Mouse (Mus musculus) liver, embryonic 14.5 days (tissue): ENCODE measurements around the gene Syt1. TPM values are rescaled to one million over a fixed set of nuclear protein-coding genes. Genes with fewer than 3 reads are reported as not detected.

Source experiments
- ATAC-seq: fragments of 200-750 bp; cut with Nextera tagmentation; 2 replicates; pipeline ENCODE4 v1.8.0; 2017; ENCODE audit warnings: moderate number of reproducible peaks, mild to moderate bottlenecking, moderate library complexity; ENCODE audit not compliant: insufficient read depth
- DNase-seq, 3 experiments: peaks; one replicate each; pipeline ENCODE4 v3.0.0-alpha.2; 2012 to 2013; ENCODE audit warnings: low read depth in 3 of 3, low spot score in 3 of 3
- H3K27ac ChIP-seq: fragments of 300-500 bp; sonication (generic); 2 replicates; pipeline ENCODE4 v1.5.1; 2014; ENCODE audit warnings: moderate library complexity, mild to moderate bottlenecking, control low read depth, inconsistent platforms
- H3K27me3 ChIP-seq: fragments of 300-500 bp; sonication (generic); 2 replicates; pipeline ENCODE4 v1.6.1; 2014; ENCODE audit warnings: mild to moderate bottlenecking, low read length, moderate library complexity; ENCODE audit not compliant: control insufficient read depth, insufficient read depth
- H3K36me3 ChIP-seq: fragments of 300-500 bp; sonication (generic); replicated peaks from 2 replicates; pipeline ENCODE4 v1.6.1; 2014; ENCODE audit warnings: low read depth; ENCODE audit not compliant: control insufficient read depth, insufficient read depth
- H3K4me1 ChIP-seq, 2 experiments: fragments of 200-500 bp in 1 of 2; fragments of 300-500 bp in 1 of 2; sonication (generic) in 1 of 2; replicated peaks; 2 replicates each; pipeline ENCODE4 v1.6.1; 2012 to 2014; ENCODE audit warnings: antibody characterized with exemption in 1 of 2, inconsistent platforms in 1 of 2, low read length in 1 of 2; ENCODE audit not compliant: control insufficient read depth in 2 of 2, insufficient read depth in 2 of 2
- H3K4me2 ChIP-seq: fragments of 300-500 bp; sonication (generic); 2 replicates; pipeline ENCODE4 v1.6.1; 2014; ENCODE audit warnings: low read depth, mild to moderate bottlenecking, control low read depth, moderate library complexity
- H3K4me3 ChIP-seq, 2 experiments: fragments of 200-500 bp in 1 of 2; fragments of 300-500 bp in 1 of 2; sonication (generic) in 1 of 2; 2 replicates each; pipeline ENCODE4 v1.5.1; 2012 to 2014; ENCODE audit warnings: low read depth in 2 of 2, low read length in 2 of 2, mild to moderate bottlenecking in 2 of 2, control low read depth in 1 of 2, inconsistent platforms in 1 of 2, moderate library complexity in 1 of 2; ENCODE audit not compliant: insufficient read depth in 1 of 2
- H3K9ac ChIP-seq: fragments of 300-500 bp; sonication (generic); replicated peaks from 2 replicates; pipeline ENCODE4 v1.6.1; 2014; ENCODE audit warnings: mild to moderate bottlenecking, control low read depth, moderate library complexity
- H3K9me3 ChIP-seq: fragments of 300-500 bp; sonication (generic); 2 replicates; pipeline ENCODE4 v1.6.1; 2016; ENCODE audit warnings: low read length, mixed read lengths; ENCODE audit not compliant: control insufficient read depth
- CTCF ChIP-seq: IDR thresholded peaks from 2 replicates; pipeline ENCODE4 v1.5.1; 2016; ENCODE audit warnings: antibody characterized with exemption, low read depth, control low read depth
- EP300 ChIP-seq: IDR thresholded peaks from 2 replicates; pipeline ENCODE4 v1.6.1; 2016; ENCODE audit warnings: antibody characterized with exemption, low read depth
- WGBS: fragments of 180-500 bp; shearing (Covaris S2); extraction: QIAGEN DNeasy Blood & Tissue Kit; methylation state at CpG from one replicate; pipeline ENCODE4 v1.1.7; 2014; ENCODE audit not compliant: insufficient replicate concordance; 5-methylcytosine and 5-hydroxymethylcytosine counted together
- polyA plus RNA-seq, 2 experiments: library from polyadenylated mRNA; depleted of rRNA in 1 of 2; stranded (reverse) in 1 of 2; unstranded in 1 of 2; fragments of >200 nt; fragmentation: Nextera tagmentation in 1 of 2; extraction: Ambion mirVana in 1 of 2; gene quantifications; 2 replicates each; pipeline versions ENCODE4 v1.2.1 to v1.2.3; 2012 to 2014

Syt1 gene
- polyA plus RNA-seq, 2 experiments = 0.02 to 0.04 TPM

DNA sequence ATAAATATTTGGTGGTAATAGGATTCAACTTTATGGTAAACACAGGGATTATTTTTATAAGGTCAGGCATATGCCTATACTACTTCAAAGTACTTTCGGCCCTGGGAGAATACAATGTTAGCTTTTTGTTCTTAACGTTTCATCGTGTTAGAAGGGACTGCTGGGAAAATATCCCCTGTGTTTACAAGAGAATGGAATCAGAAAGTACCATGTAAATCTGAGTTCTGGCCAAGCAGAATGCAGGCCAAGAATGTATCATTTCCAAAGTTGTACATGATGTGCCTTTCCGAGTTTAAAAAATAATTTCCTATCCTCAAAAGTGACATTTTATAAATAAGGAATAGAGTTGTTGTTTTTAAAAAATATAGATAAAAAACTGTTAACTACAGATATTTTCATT lies 121.7 kb downstream of the Syt1 start:
- H3K27ac ChIP-seq = no peak overlapping the region
- no peak overlapping the region for H3K4me3 ChIP-seq
- no peak overlapping the region for H3K4me2 ChIP-seq
- H3K4me1 ChIP-seq = no peaks in the 10 kb centered on the region
- 74% methylated on average over 4 of the region's 4 CpGs for WGBS
- DNase-seq (no peak), ATAC-seq (no peak)
- H3K36me3 ChIP-seq = no peaks in the 10 kb centered on the region
- no peaks in the 10 kb centered on the region for H3K9me3 ChIP-seq
- TF ChIP-seq CTCF (no peak), EP300 (no peak)
- H3K9ac ChIP-seq = no peak overlapping the region
- H3K27me3 ChIP-seq = no peaks in the 10 kb centered on the region

DNA sequence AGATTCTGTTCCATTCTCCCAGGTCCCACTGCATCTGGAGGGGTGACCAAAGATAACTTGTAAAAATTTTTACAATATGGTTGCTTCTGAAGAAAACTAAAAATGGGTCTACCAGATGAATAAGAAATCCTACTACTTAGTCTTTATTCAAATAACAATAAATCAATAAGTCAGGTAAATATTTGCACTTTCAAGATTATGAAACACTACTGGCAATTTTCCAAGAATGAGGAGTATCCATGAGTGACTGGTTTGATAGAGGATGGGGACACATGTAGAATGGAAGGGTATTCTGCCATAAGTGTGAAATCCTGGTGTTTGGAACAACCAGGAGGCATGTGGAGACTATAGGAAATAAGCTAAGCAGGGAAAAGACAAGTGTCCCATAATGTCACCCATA lies 124.0 kb downstream of the Syt1 start:
- Histone ChIP-seq H3K36me3 (no peaks in the 10 kb centered on the region), H3K9me3 (no peaks in the 10 kb centered on the region), H3K4me1 (no peaks in the 10 kb centered on the region), H3K4me3 (no peak overlapping the region), H3K4me2 (no peak overlapping the region), H3K9ac (no peak overlapping the region), H3K27me3 (no peaks in the 10 kb centered on the region), H3K27ac (no peak overlapping the region)
- ATAC-seq (no peak), DNase-seq (no peak)
- TF ChIP-seq EP300 (no peak), CTCF (no peak)

DNA sequence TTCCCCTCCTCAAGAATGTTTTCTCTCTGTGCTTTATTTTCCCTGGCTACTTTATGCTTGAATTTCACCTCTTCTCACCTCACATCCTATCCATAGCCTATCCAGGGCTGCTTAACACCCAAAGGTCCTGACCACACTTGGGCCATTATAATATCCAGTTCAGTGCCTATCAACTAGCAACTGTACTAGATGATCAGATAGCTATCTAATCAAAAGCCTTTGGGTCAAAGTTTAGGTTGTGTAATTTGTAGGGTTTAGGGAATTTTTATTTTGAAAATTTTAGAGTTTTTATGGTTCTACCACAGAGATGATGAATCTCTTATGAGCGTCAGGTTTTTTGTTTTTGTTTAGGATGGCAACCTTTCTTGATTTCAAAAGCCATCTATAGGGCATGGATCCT lies 125.0 kb downstream of the Syt1 start:
- H3K27me3 ChIP-seq = no peaks in the 10 kb centered on the region
- DNase-seq = no peak
- 71% methylated on average over 1 of the region's 1 CpGs for WGBS

DNA sequence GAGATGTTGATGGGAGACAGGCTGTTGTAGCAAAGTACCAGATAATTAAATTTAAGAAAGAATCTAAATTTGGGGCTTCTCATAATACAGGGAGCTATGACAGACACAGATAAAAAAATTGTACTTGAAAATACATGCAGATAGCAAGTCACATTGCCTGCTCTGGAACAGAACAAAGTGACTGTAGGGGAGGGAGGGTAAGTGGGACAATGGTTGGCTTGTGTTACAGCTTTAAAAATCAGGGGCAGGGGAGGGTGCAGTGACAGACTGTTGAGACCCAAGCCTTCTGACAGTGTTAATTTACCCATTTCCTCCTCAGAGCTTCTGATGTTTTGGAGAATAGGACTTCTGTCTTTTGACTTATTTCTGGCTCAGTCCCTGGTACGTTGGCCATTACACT lies 126.3 kb downstream of the Syt1 start:
- no peaks in the 10 kb centered on the region for H3K9me3 ChIP-seq
- ATAC-seq = no peak
- DNase-seq = no peak
- no peak overlapping the region for H3K27ac ChIP-seq
- TF ChIP-seq CTCF = no peak
- TF ChIP-seq EP300 = no peak
- H3K27me3 ChIP-seq = no peaks in the 10 kb centered on the region
- no peak overlapping the region for H3K4me2 ChIP-seq
- H3K36me3 ChIP-seq = no peaks in the 10 kb centered on the region
- WGBS = 63% methylated on average over 1 of the region's 1 CpGs
- no peak overlapping the region for H3K9ac ChIP-seq
- no peaks in the 10 kb centered on the region for H3K4me1 ChIP-seq
- H3K4me3 ChIP-seq = no peak overlapping the region

More for the DNA sequence above, 125.0 kb downstream of the Syt1 start:
- Histone ChIP-seq H3K9me3 (no peaks in the 10 kb centered on the region), H3K9ac (no peak overlapping the region), H3K4me2 (no peak overlapping the region), H3K36me3 (no peaks in the 10 kb centered on the region), H3K4me3 (no peak overlapping the region), H3K27ac (no peak overlapping the region), H3K4me1 (no peaks in the 10 kb centered on the region)
- TF ChIP-seq EP300 (no peak), CTCF (no peak)
- ATAC-seq = no peak

DNA sequence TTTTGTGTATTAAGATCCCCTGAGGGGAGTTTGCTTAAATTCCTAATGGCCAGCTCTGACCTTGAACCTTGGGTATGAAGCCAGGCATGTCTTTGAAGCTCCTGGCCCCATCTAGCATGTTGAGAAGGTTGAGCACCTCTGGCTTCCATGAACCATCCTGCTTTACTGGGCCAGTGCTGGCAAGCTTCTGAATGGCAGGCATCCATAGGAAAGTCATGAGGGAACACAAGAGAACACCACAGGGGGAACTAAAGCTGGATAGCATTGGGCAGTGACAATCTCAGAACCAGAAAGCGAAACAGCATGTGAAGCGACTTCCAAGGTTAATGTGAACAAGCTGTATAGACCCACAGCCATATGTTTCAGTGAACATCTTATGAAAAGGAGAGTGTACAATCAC lies 130.4 kb downstream of the Syt1 start:
- Histone ChIP-seq H3K27me3 (no peaks in the 10 kb centered on the region), H3K27ac (no peak overlapping the region), H3K36me3 (no peaks in the 10 kb centered on the region), H3K4me3 (no peak overlapping the region), H3K4me2 (no peak overlapping the region), H3K9ac (no peak overlapping the region), H3K9me3 (no peaks in the 10 kb centered on the region), H3K4me1 (no peaks in the 10 kb centered on the region)
- 72% methylated on average over 2 of the region's 2 CpGs for WGBS
- DNase-seq = no peak
- TF ChIP-seq CTCF (no peak), EP300 (no peak)
- no peak for ATAC-seq
